Mouse (Mus musculus) thymus, postnatal 14 days (tissue): ENCODE results near the gene Lpgat1.

ENCODE experiments used
- DNase-seq: peaks from one replicate; pipeline ENCODE4 v3.0.0; 2021

Lpgat1 gene

GRCm38 (mm10) chr1:191737871-191738270 is 20.2 kb downstream of the Lpgat1 start:
- no peak for DNase-seq

GRCm38 (mm10) chr1:191738726-191739125 is 21.1 kb downstream of the Lpgat1 start:
- DNase-seq: no peak

GRCm38 (mm10) chr1:191740587-191741361 is 23.1 kb downstream of the Lpgat1 start:
- DNase-seq: no peak

GRCm38 (mm10) chr1:191741635-191742034 is 24.0 kb downstream of the Lpgat1 start:
- DNase-seq: no peak

GRCm38 (mm10) chr1:191748431-191748830 is 30.8 kb downstream of the Lpgat1 start:
- no peak for DNase-seq

GRCm38 (mm10) chr1:191756520-191757199 is 39.0 kb downstream of the Lpgat1 start:
- DNase-seq: no peak

GRCm38 (mm10) chr1:191774106-191774505 is 56.5 kb downstream of the Lpgat1 start:
- no peak for DNase-seq

- no peak for DNase-seq
Measured at GRCm38 (mm10) chr1:191775116-191775515, 57.5 kb downstream of the Lpgat1 start.

GRCm38 (mm10) chr1:191777521-191777920 is 59.9 kb downstream of the Lpgat1 start:
- no peak for DNase-seq

GRCm38 (mm10) chr1:191780470-191780869 is 62.8 kb downstream of the Lpgat1 start:
- DNase-seq: no peak

GRCm38 (mm10) chr1:191785108-191785507 is 67.5 kb downstream of the Lpgat1 start:
- no peak for DNase-seq

- no peak for DNase-seq
Measured at GRCm38 (mm10) chr1:191786255-191786654, 68.6 kb downstream of the Lpgat1 start.

GRCm38 (mm10) chr1:191787379-191787778 is 69.7 kb downstream of the Lpgat1 start:
- no peak for DNase-seq

- no peak for DNase-seq
Measured at GRCm38 (mm10) chr1:191792991-191793390, 75.4 kb downstream of the Lpgat1 start.

- DNase-seq: no peak
Measured at GRCm38 (mm10) chr1:191793888-191794532, 76.4 kb downstream of the Lpgat1 start.

- DNase-seq: no peak
Measured at GRCm38 (mm10) chr1:191796238-191796896, 78.7 kb downstream of the Lpgat1 start.

- no peak for DNase-seq
Measured at GRCm38 (mm10) chr1:191802093-191802819, 84.6 kb downstream of the Lpgat1 start.

- no peak for DNase-seq
Measured at GRCm38 (mm10) chr1:191802820-191803655, 85.4 kb downstream of the Lpgat1 start.

GRCm38 (mm10) chr1:191804747-191805146 is 87.1 kb downstream of the Lpgat1 start:
- DNase-seq: no peak

GRCm38 (mm10) chr1:191805788-191806187 is 88.2 kb downstream of the Lpgat1 start:
- DNase-seq: no peak

- no peak for DNase-seq
Measured at GRCm38 (mm10) chr1:191806740-191807139, 89.1 kb downstream of the Lpgat1 start.

- no peak for DNase-seq
Measured at GRCm38 (mm10) chr1:191807979-191808378, 90.3 kb downstream of the Lpgat1 start.
